Mouse (Mus musculus): Measurements from ENCODE around the gene Myo6. TPM values are rescaled to one million over a fixed set of nuclear protein-coding genes. Genes with fewer than 3 reads are reported as not detected.

Myo6 gene
- polyA plus RNA-seq, 1 experiment from 2014 or later: 16.1 TPM

GRCm38 (mm10) chr9:80266507-80266906 lies 101.7 kb downstream of the Myo6 start:
- H3K4me3 ChIP-seq (ENCODE audit: low read depth, low read length): no peak overlapping the region
- H3K4me2 ChIP-seq (ENCODE audit: low read depth): no peak overlapping the region
- H3K9me3 ChIP-seq (ENCODE audit: control insufficient read depth, low read length): no peaks in the 10 kb centered on the region
- ATAC-seq (ENCODE audit: insufficient read depth, low FRiP score, low TSS enrichment): no peak
- no peak overlapping the region for H3K27ac ChIP-seq (ENCODE audit: low read depth, low read length)
- no peak for DNase-seq (ENCODE audit: low spot score)
- no peaks in the 10 kb centered on the region for H3K36me3 ChIP-seq (ENCODE audit: control insufficient read depth, insufficient read depth, low read length)
- no peaks in the 10 kb centered on the region for H3K4me1 ChIP-seq (ENCODE audit: control insufficient read depth, insufficient read depth, low read length)
- no peaks in the 10 kb centered on the region for H3K27me3 ChIP-seq (ENCODE audit: control insufficient read depth, insufficient read depth, low read length)
- no peak overlapping the region for H3K9ac ChIP-seq (ENCODE audit: low read length)
- WGBS: 89% methylated on average over 7 of the region's 7 CpGs

- no peak overlapping the region for H3K27ac ChIP-seq (ENCODE audit: low read depth, low read length)
- H3K4me1 ChIP-seq (ENCODE audit: control insufficient read depth, insufficient read depth, low read length): no peaks in the 10 kb centered on the region
- H3K27me3 ChIP-seq (ENCODE audit: control insufficient read depth, insufficient read depth, low read length): no peaks in the 10 kb centered on the region
- 64% methylated on average over 8 of the region's 8 CpGs for WGBS
- no peak for DNase-seq (ENCODE audit: low spot score)
- no peak overlapping the region for H3K4me2 ChIP-seq (ENCODE audit: low read depth)
- no peak for ATAC-seq (ENCODE audit: insufficient read depth, low FRiP score, low TSS enrichment)
- no peaks in the 10 kb centered on the region for H3K9me3 ChIP-seq (ENCODE audit: control insufficient read depth, low read length)
- H3K36me3 ChIP-seq (ENCODE audit: control insufficient read depth, insufficient read depth, low read length): no peaks in the 10 kb centered on the region
- H3K9ac ChIP-seq (ENCODE audit: low read length): no peak overlapping the region
- no peak overlapping the region for H3K4me3 ChIP-seq (ENCODE audit: low read depth, low read length)
Measured at GRCm38 (mm10) chr9:80269596-80269995, 104.8 kb downstream of the Myo6 start.

GRCm38 (mm10) chr9:80272951-80273350 lies 108.1 kb downstream of the Myo6 start:
- H3K4me3 ChIP-seq (ENCODE audit: low read depth, low read length): no peak overlapping the region
- H3K9ac ChIP-seq (ENCODE audit: low read length): no peak overlapping the region
- H3K27me3 ChIP-seq (ENCODE audit: control insufficient read depth, insufficient read depth, low read length): no peaks in the 10 kb centered on the region
- 82% methylated on average over 1 of the region's 1 CpGs for WGBS
- DNase-seq (ENCODE audit: low spot score): no peak
- no peak overlapping the region for H3K4me2 ChIP-seq (ENCODE audit: low read depth)
- no peak overlapping the region for H3K27ac ChIP-seq (ENCODE audit: low read depth, low read length)
- H3K36me3 ChIP-seq (ENCODE audit: control insufficient read depth, insufficient read depth, low read length): no peaks in the 10 kb centered on the region
- no peaks in the 10 kb centered on the region for H3K9me3 ChIP-seq (ENCODE audit: control insufficient read depth, low read length)
- no peak for ATAC-seq (ENCODE audit: insufficient read depth, low FRiP score, low TSS enrichment)
- no peaks in the 10 kb centered on the region for H3K4me1 ChIP-seq (ENCODE audit: control insufficient read depth, insufficient read depth, low read length)

- Histone ChIP-seq H3K4me2 (ENCODE audit: low read depth) (no peak overlapping the region), H3K27ac (ENCODE audit: low read depth, low read length) (no peak overlapping the region), H3K9ac (ENCODE audit: low read length) (no peak overlapping the region), H3K36me3 (ENCODE audit: control insufficient read depth, insufficient read depth, low read length) (no peaks in the 10 kb centered on the region), H3K4me1 (ENCODE audit: control insufficient read depth, insufficient read depth, low read length) (no peaks in the 10 kb centered on the region), H3K27me3 (ENCODE audit: control insufficient read depth, insufficient read depth, low read length) (no peaks in the 10 kb centered on the region), H3K9me3 (ENCODE audit: control insufficient read depth, low read length) (no peaks in the 10 kb centered on the region), H3K4me3 (ENCODE audit: low read depth, low read length) (no peak overlapping the region)
- 89% methylated on average over 8 of the region's 8 CpGs for WGBS
- DNase-seq (ENCODE audit: low spot score) (no peak), ATAC-seq (ENCODE audit: insufficient read depth, low FRiP score, low TSS enrichment) (no peak)
Measured at GRCm38 (mm10) chr9:80275053-80275771, 110.4 kb downstream of the Myo6 start.

GRCm38 (mm10) chr9:80275772-80276134 lies 110.9 kb downstream of the Myo6 start:
- Histone ChIP-seq H3K27ac (ENCODE audit: low read depth, low read length) (no peak overlapping the region), H3K9me3 (ENCODE audit: control insufficient read depth, low read length) (no peaks in the 10 kb centered on the region), H3K9ac (ENCODE audit: low read length) (no peak overlapping the region), H3K4me1 (ENCODE audit: control insufficient read depth, insufficient read depth, low read length) (no peaks in the 10 kb centered on the region), H3K36me3 (ENCODE audit: control insufficient read depth, insufficient read depth, low read length) (no peaks in the 10 kb centered on the region), H3K4me3 (ENCODE audit: low read depth, low read length) (no peak overlapping the region), H3K27me3 (ENCODE audit: control insufficient read depth, insufficient read depth, low read length) (no peaks in the 10 kb centered on the region), H3K4me2 (ENCODE audit: low read depth) (no peak overlapping the region)
- 93% methylated on average over 1 of the region's 1 CpGs for WGBS
- no peak for ATAC-seq (ENCODE audit: insufficient read depth, low FRiP score, low TSS enrichment)
- no peak for DNase-seq (ENCODE audit: low spot score)

GRCm38 (mm10) chr9:80277157-80277556 lies 112.3 kb downstream of the Myo6 start:
- DNase-seq (ENCODE audit: low spot score): no peak
- H3K36me3 ChIP-seq (ENCODE audit: control insufficient read depth, insufficient read depth, low read length): no peaks in the 10 kb centered on the region
- H3K9me3 ChIP-seq (ENCODE audit: control insufficient read depth, low read length): no peaks in the 10 kb centered on the region
- no peaks in the 10 kb centered on the region for H3K4me1 ChIP-seq (ENCODE audit: control insufficient read depth, insufficient read depth, low read length)
- H3K9ac ChIP-seq (ENCODE audit: low read length): no peak overlapping the region
- no peak overlapping the region for H3K4me3 ChIP-seq (ENCODE audit: low read depth, low read length)
- no peak for ATAC-seq (ENCODE audit: insufficient read depth, low FRiP score, low TSS enrichment)
- WGBS: 54% methylated on average over 2 of the region's 2 CpGs
- no peaks in the 10 kb centered on the region for H3K27me3 ChIP-seq (ENCODE audit: control insufficient read depth, insufficient read depth, low read length)
- H3K4me2 ChIP-seq (ENCODE audit: low read depth): no peak overlapping the region
- no peak overlapping the region for H3K27ac ChIP-seq (ENCODE audit: low read depth, low read length)

GRCm38 (mm10) chr9:80277770-80278169 lies 112.9 kb downstream of the Myo6 start:
- WGBS: 78% methylated on average over 6 of the region's 6 CpGs
- ATAC-seq (ENCODE audit: insufficient read depth, low FRiP score, low TSS enrichment) (no peak), DNase-seq (ENCODE audit: low spot score) (no peak)
- Histone ChIP-seq H3K4me2 (ENCODE audit: low read depth) (no peak overlapping the region), H3K9me3 (ENCODE audit: control insufficient read depth, low read length) (no peaks in the 10 kb centered on the region), H3K27ac (ENCODE audit: low read depth, low read length) (no peak overlapping the region), H3K4me3 (ENCODE audit: low read depth, low read length) (no peak overlapping the region), H3K36me3 (ENCODE audit: control insufficient read depth, insufficient read depth, low read length) (no peaks in the 10 kb centered on the region), H3K4me1 (ENCODE audit: control insufficient read depth, insufficient read depth, low read length) (no peaks in the 10 kb centered on the region), H3K27me3 (ENCODE audit: control insufficient read depth, insufficient read depth, low read length) (no peaks in the 10 kb centered on the region), H3K9ac (ENCODE audit: low read length) (no peak overlapping the region)

- Histone ChIP-seq H3K4me1 (ENCODE audit: control insufficient read depth, insufficient read depth, low read length) (no peaks in the 10 kb centered on the region), H3K9me3 (ENCODE audit: control insufficient read depth, low read length) (no peaks in the 10 kb centered on the region), H3K4me3 (ENCODE audit: low read depth, low read length) (no peak overlapping the region), H3K9ac (ENCODE audit: low read length) (no peak overlapping the region), H3K27ac (ENCODE audit: low read depth, low read length) (no peak overlapping the region), H3K36me3 (ENCODE audit: control insufficient read depth, insufficient read depth, low read length) (no peaks in the 10 kb centered on the region), H3K27me3 (ENCODE audit: control insufficient read depth, insufficient read depth, low read length) (no peaks in the 10 kb centered on the region), H3K4me2 (ENCODE audit: low read depth) (no peak overlapping the region)
- DNase-seq (ENCODE audit: low spot score) (no peak), ATAC-seq (ENCODE audit: insufficient read depth, low FRiP score, low TSS enrichment) (no peak)
- WGBS: 84% methylated on average over 1 of the region's 1 CpGs
Measured at GRCm38 (mm10) chr9:80280724-80281123, 115.9 kb downstream of the Myo6 start.

- Histone ChIP-seq H3K27ac (ENCODE audit: low read depth, low read length) (no peak overlapping the region), H3K9me3 (ENCODE audit: control insufficient read depth, low read length) (no peaks in the 10 kb centered on the region), H3K4me1 (ENCODE audit: control insufficient read depth, insufficient read depth, low read length) (no peaks in the 10 kb centered on the region), H3K36me3 (ENCODE audit: control insufficient read depth, insufficient read depth, low read length) (no peaks in the 10 kb centered on the region), H3K27me3 (ENCODE audit: control insufficient read depth, insufficient read depth, low read length) (no peaks in the 10 kb centered on the region), H3K4me2 (ENCODE audit: low read depth) (no peak overlapping the region), H3K4me3 (ENCODE audit: low read depth, low read length) (no peak overlapping the region), H3K9ac (ENCODE audit: low read length) (no peak overlapping the region)
- 92% methylated on average over 3 of the region's 3 CpGs for WGBS
- ATAC-seq (ENCODE audit: insufficient read depth, low FRiP score, low TSS enrichment) (no peak), DNase-seq (ENCODE audit: low spot score) (no peak)
Measured at GRCm38 (mm10) chr9:80282426-80282825, 117.6 kb downstream of the Myo6 start.
